Mouse (Mus musculus) layer of hippocampus, postnatal 10 days (tissue): ENCODE results near the gene Recql. TPM values are rescaled to one million over a fixed set of nuclear protein-coding genes. Genes with fewer than 3 reads are reported as not detected.

ENCODE experiments used
- total RNA-seq, 2 experiments: library from RNA; stranded (reverse); gene quantifications; 2 replicates each; pipeline ENCODE4 v1.2.3; 2021

Gene Recql
- total RNA-seq, 2 experiments from 2014 or later: 25.7 to 27.6 TPM

Other genes starting within 250 kb of the Recql start
- 1 to 10 TPM; 1.1 to 2.8 TPM for gene Slco1a6, start 178.6 kb downstream of the Recql start, total RNA-seq
- not detected for gene Iapp, start 88.7 kb downstream of the Recql start, total RNA-seq
- under 1 TPM in 1 of 2 experiments, not detected in 1; 0.39 TPM for gene Slco1a5, start 64.1 kb downstream of the Recql start, total RNA-seq
- gene Pyroxd1, start 41.4 kb downstream of the Recql start, total RNA-seq: 10 to 100 TPM; 13.4 to 14.1 TPM
- 10 to 100 TPM; 26.1 to 28.2 TPM for gene Golt1b, start 134 bp upstream of the Recql start, total RNA-seq
- gene Spx, start 26.4 kb upstream of the Recql start, total RNA-seq: 1 to 10 TPM; 1.8 to 1.9 TPM
- not detected for gene Gys2, start 86.0 kb upstream of the Recql start, total RNA-seq
- gene Ldhb, start 120.9 kb upstream of the Recql start, total RNA-seq: 100 to 1,000 TPM; 323 to 334 TPM
- gene Kcnj8, start 184.5 kb upstream of the Recql start, total RNA-seq: 1 to 10 TPM; 4.6 to 5.0 TPM